Mouse (Mus musculus) T-cell, adult 2 months (primary cell): ENCODE measurements around the gene Lrrtm3.

Experiments used
- DNase-seq: peaks from one replicate; pipeline ENCODE4 v3.0.0; 2022; ENCODE audit warnings: low spot score

Gene Lrrtm3

GRCm38 (mm10) chr10:64041892-64042291, 48.2 kb downstream of the Lrrtm3 start:
- DNase-seq: no peak

DNA sequence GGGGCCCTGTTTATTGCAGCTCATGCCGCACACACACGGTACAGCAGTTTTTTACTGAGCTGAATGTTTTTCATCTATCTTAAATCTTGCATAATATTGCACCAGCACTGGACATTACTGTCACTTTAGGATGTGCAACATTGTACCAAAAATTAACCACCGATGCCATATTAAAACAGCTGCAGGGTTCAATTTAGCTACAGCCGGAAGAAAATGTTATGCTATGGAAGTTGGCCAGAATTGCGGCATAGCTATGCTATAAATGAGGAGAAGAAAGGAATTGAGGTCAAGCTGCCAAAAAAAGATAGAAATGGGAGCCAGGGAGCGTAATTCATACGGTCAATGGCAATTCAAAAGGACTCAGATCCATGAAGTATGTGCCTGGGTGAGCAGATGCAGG, 48.9 kb downstream of the Lrrtm3 start:
- no peak for DNase-seq

DNA sequence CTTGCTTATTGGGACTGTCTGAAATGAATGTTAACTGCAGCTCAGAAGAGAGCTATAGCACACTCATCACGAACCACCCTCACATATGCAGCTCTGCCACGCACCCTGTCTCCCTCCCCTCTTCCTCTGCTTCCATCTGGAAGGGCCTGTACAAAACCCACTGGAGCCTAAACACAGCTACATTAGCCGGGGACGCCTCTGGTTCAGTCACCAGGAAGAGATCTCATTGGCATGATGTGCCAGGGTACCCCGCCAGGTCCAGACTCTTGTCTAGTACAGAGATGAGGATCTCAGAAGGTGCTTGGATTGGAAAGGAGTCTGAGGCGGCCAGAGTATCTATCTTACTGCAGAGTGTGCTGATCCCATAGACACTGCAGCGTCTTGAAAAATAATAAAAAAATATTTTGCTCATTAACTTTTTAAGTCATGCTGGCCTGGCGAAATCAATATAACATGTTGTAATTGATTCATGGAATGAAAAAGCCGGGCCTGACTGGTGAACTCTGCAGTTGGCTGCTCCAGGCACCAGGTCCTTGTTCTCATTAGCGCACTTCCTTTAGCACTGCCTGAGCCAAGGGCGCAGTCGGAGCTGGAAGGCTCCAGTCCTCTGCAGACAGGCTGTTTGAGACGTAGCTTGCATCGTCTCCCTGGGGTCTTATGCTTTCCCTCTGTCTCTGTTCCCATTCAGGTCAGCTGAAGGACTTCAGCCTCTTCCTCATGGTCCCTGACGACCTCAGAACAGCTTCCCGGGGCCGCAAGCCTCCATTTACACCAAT, 50.1 kb downstream of the Lrrtm3 start:
- no peak for DNase-seq

DNA sequence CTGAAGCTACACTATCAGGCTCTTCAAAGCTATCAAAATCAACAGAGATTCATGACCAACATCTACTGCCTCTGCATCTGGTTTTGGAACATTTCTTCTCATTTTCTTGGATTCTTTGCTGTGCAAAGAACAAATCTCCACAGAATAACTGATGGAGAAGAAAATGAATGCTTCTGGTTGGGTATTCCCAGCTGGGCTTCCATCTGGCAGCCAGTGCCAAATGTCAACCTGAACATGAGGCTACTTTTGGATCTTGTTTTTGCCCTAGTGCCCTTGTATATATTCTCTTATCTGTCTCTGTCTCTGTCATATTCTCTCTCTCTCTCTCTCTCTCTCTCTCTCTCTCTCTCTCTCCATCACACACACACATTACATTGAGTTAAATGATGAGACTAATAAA, 59.2 kb downstream of the Lrrtm3 start:
- DNase-seq: no peak

GRCm38 (mm10) chr10:64023340-64023739, 66.7 kb downstream of the Lrrtm3 start:
- DNase-seq: no peak

- DNase-seq: no peak
Measured at GRCm38 (mm10) chr10:64020347-64020746, 69.7 kb downstream of the Lrrtm3 start.

DNA sequence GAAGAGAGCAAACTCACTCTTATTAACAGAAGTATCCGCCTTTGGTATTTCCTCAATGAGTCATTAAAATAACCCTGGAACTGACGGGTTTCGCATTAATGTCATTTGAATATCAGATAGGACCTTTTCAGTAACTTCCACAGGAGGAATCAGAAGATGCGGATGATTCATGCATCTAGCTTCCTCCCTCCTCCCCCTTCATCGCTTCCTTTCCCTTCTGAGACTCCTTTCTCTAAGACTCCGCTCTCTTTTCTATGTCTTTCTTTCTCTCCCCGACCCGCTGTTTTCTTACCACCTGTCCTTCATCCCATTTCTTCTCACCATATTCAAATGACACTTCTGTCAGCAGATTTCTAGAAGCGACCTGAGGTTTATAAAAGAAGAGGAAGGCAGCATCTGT, 88.1 kb downstream of the Lrrtm3 start:
- no peak for DNase-seq

GRCm38 (mm10) chr10:64001531-64001930, 88.5 kb downstream of the Lrrtm3 start:
- DNase-seq: no peak

GRCm38 (mm10) chr10:63994251-63994650, 95.8 kb downstream of the Lrrtm3 start:
- no peak for DNase-seq

DNA sequence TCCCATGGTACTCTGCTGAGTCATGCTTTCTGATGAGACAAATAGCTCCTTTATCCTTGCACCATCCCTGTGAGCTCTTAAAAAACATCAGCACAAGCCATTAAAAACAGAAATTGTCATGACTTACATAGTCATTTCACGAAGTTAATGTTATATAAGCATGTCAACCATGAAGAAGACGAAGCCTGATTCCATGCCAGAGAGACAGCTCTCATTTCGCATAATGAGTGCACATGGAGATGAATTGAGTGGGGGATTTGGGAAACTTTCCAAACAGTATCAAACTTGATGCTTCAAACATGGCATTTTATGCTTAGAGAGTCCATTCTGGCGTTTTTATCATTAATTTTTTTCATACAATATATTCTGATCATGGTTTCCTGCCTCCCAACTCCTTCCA, 104.5 kb downstream of the Lrrtm3 start:
- no peak for DNase-seq

DNA sequence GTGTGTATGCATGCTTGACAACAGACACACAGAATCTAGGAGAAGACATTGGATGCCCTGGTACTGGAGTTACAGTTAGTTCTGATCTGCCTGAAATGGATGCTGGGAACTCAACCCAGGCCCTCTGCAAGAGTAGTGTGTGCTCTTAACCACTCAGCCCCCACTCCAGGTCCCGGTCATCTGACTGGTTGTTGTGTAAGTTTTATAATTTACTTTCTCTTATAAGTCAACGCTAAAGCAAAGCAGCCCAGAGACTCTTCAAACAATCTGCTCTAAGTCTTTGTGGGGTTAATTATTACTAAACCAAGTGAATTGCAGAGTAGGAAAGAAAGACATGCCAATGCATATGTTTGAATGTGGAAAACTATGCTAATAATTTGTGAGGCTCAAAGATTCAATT, 110.7 kb downstream of the Lrrtm3 start:
- DNase-seq: no peak

DNA sequence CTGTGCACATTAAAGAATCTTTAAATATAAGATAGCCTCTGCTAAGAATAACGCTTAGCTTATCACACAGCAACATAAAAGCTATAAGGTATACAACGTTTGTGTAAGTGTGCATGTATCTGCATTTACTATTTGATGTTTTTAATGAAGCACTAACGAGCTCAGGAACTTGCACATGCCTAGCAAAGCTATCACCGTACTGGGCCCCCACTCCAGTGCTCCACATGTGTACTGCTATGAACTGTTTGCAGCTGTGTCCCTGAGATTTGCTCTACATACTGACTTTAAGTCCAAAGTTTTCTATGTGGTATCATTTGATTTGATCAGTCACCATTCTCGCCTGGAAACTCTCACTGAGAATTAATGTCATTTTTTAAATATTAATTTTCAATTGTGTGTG, 111.1 kb downstream of the Lrrtm3 start:
- DNase-seq: no peak

GRCm38 (mm10) chr10:63978535-63978934, 111.5 kb downstream of the Lrrtm3 start:
- no peak for DNase-seq

DNA sequence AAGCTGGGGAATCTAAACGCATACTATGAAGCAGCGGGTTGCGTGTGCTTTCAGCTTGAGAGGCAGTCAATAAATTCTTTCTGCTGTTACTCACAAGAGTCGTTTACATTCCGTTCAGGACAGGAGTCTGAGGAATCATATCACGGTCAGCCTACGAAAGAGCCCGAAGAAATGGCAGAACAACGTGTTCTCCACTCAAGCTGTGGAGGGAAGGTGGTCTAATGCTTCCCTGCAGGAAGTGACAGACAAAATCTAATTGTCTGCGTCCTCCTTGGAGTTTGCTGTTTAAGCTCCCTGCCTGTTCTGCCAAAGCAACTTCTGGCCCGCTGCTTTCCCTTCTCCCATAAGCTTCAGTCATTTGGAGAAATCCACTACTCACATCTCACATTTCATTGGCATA, 112.0 kb downstream of the Lrrtm3 start:
- no peak for DNase-seq

DNA sequence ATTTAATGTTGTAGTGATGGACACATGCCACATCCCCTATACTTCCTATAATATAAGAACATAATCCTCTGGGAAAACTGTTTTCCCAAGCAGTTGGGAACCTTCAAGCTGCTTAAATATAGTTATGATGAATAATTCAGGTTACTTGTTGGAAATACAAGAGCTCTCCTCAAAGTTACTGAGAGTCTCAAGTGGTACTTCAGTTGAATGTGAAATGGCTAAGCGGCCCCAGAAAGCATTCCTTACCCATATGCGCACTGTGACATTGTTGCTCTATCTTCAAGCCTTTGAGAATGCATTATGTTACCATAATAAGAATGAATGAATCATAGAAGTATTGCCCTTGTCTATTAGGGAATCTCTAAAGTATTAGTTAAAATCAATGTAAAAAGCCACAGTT, 117.8 kb downstream of the Lrrtm3 start:
- DNase-seq: no peak

GRCm38 (mm10) chr10:63954308-63954930, 135.7 kb downstream of the Lrrtm3 start:
- DNase-seq: no peak

- DNase-seq: no peak
Measured at GRCm38 (mm10) chr10:63951481-63951880, 138.6 kb downstream of the Lrrtm3 start.

- DNase-seq: no peak
Measured at GRCm38 (mm10) chr10:63950867-63951266, 139.2 kb downstream of the Lrrtm3 start.

DNA sequence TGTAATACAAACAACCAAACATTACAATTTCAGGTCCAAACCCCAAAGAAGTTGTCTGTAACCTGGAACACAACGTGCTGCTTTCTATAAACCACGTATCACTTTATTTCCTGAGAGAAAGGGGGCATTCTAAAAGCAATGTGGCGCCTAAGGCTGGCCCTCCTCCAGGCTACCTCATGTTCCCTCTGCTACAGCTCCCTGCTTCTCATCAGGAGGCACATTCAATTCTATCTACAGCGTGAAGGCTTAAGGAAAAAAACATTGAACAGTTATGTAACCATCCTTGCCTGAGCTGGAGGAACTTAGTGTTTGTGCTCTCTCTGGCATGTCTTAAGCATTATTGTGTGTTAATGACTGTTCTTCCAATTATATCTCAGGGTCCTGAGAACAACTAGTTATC, 142.8 kb downstream of the Lrrtm3 start:
- DNase-seq: no peak

- no peak for DNase-seq
Measured at GRCm38 (mm10) chr10:63945534-63945933, 144.5 kb downstream of the Lrrtm3 start.

DNA sequence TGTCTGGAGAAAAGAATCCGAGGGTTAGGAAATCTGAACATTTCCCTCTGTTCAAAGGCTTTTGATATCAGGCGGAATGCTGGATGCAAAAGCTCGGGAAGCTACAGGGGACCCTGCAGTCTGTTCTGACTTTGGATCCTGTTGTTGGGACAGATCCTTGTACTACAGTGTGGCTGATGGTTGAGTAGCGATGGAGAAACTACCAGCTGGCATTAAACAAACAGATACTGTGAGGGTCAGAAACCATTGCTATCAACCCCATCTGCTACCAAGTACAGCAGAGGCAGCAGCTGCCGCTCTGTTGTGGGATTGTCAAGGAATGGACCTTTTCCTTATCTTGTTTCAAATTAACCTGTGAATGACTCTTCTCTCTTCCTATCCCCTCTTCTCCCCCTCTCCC, 156.1 kb downstream of the Lrrtm3 start:
- no peak for DNase-seq

- DNase-seq: no peak
Measured at GRCm38 (mm10) chr10:63927334-63927733, 162.7 kb downstream of the Lrrtm3 start, which contains the start of gene Gm10118. TSS of gene Gm10118 (minus strand) at chr10:63927434.

DNA sequence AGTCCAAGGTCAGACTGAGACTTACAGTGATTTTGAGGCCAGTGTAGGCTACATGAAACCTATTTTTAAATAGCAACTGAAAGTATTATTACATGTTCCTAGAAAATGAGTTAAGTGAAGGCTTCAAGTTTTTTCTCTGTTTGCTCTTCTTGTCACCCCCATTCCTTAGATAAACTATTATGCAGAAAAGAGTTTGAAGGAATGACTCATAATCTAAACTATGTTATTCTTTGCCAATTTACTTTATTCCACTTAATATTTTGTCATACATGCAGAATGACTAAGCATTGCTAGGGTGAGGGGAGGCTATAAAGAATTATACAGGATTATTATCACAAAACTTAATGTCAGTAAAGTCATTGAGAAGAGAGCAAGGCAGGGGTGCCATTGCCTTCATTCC, 181.2 kb downstream of the Lrrtm3 start:
- no peak for DNase-seq

DNA sequence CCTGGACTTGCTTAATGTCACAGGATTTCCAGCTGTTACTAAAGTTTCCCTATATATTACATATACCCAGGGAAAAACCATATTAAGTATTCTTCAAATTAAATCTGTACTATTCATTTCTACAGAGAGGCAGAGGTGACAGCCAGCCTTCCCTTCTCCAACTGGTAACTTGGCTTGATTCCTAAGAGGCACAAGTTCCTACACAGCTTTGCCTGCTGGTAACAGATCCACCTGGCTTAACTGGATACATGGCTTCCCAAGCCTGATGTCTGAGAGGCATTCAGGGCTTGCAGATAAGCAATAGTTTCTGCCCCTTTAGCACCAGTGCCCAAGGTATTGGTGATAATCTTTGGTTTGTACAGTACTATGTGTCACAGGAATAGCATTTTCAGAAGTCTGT, 190.2 kb downstream of the Lrrtm3 start:
- no peak for DNase-seq
